Comparison of ENCODE assay signal across 18 mouse cellular contexts in the genomic region with DNA sequence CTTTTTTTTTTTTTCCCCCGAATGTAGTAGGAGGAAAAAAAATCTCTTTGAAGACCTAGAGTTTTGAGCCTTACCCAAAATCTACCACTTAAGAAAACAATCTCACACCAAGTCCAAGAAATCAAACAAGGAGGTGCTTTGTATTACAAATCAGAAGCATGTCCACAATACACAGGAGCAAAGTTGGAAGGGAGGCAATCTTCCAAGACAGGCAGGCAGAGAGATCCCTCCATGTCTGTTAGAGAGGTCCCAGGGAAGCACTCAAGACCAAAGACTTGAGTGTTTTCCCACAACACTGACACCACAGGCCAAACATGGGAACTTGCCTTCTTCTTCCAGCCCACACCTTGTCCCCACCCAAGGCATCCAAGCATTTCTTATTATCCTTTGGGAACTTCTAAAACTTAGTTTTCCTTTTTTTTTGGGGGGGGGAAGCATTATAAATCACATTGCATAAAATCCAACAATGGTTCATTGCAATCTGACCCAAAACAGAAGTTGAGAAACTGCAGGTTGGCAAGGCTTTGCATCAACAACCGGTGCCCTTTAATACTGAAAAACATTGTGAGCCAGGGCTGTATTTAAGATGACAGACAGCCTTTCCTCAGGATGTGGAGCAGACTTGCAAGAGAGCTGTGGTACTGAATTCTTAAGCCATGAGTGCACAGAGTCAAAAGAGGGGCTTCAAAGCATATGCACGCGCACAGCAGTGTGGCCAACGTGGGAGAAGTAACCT.
"Had no signal": no experiment of that assay in that cellular context is flagged by ENCODE, and none has a peak within 500 bp of the region (broad histone marks: within the 10 kb centered on the region; RNA-seq: fewer than 3 reads in every experiment).

No protein-coding gene starts in this region.

- DNase-seq: kidney, adult 11 months; kidney, adult 8-10 months; kidney, postnatal 10 days; kidney, postnatal 36 days; layer of hippocampus, postnatal 36 days; liver, embryonic 13.5 days; lung, postnatal 14 days; retina, postnatal 1 day; right cerebral cortex, postnatal 25 days; thymus, postnatal 25 days had no signal

- H3K4me2 ChIP-seq: kidney, embryonic 15.5 days; liver, embryonic 13.5 days; lung, embryonic 15.5 days; midbrain, embryonic 12.5 days; midbrain, embryonic 15.5 days; neural tube, embryonic 12.5 days; neural tube, embryonic 15.5 days had no signal

- H3K4me3 ChIP-seq: kidney, embryonic 15.5 days; left cerebral cortex, adult 2 months; liver, embryonic 13.5 days; lung, embryonic 15.5 days; midbrain, embryonic 12.5 days; midbrain, embryonic 15.5 days; neural tube, embryonic 12.5 days; neural tube, embryonic 15.5 days had no signal

- H3K27me3 ChIP-seq: kidney, embryonic 15.5 days; liver, embryonic 13.5 days; lung, embryonic 15.5 days; midbrain, embryonic 12.5 days; midbrain, embryonic 15.5 days; neural tube, embryonic 12.5 days; neural tube, embryonic 15.5 days had no signal

- ATAC-seq: midbrain, embryonic 15.5 days had no signal

- H3K9ac ChIP-seq: kidney, embryonic 15.5 days; liver, embryonic 13.5 days; lung, embryonic 15.5 days; midbrain, embryonic 12.5 days; midbrain, embryonic 15.5 days; neural tube, embryonic 12.5 days; neural tube, embryonic 15.5 days had no signal

- H3K27ac ChIP-seq: kidney, embryonic 15.5 days; left cerebral cortex, adult 2 months; liver, embryonic 13.5 days; lung, embryonic 15.5 days; macrophage; midbrain, embryonic 12.5 days; midbrain, embryonic 15.5 days; neural tube, embryonic 12.5 days; neural tube, embryonic 15.5 days had no signal

- H3K9me3 ChIP-seq: kidney, embryonic 15.5 days; liver, embryonic 13.5 days; lung, embryonic 15.5 days; midbrain, embryonic 12.5 days; midbrain, embryonic 15.5 days; neural tube, embryonic 12.5 days; neural tube, embryonic 15.5 days had no signal

- H3K36me3 ChIP-seq: kidney, embryonic 15.5 days; liver, embryonic 13.5 days; lung, embryonic 15.5 days; midbrain, embryonic 12.5 days; midbrain, embryonic 15.5 days; neural tube, embryonic 12.5 days; neural tube, embryonic 15.5 days had no signal

- H3K4me1 ChIP-seq: kidney, embryonic 15.5 days; liver, embryonic 13.5 days; midbrain, embryonic 12.5 days; midbrain, embryonic 15.5 days; neural tube, embryonic 12.5 days; neural tube, embryonic 15.5 days had no signal
